Mouse (Mus musculus) forebrain, embryonic 10.5 days (tissue): ENCODE measurements at regions not wholly inside any gene's neighbourhood (a gene's known extent, or its start where the extent isn't known, plus 50 kb on each side); places are given as distances from the start of the nearest gene placed in this dataset.

Experiments used
- DNase-seq: peaks from one replicate; pipeline ENCODE4 v3.0.0-alpha.2; 2017; ENCODE audit warnings: low spot score; ENCODE audit errors: extremely low spot score
- H3K27ac ChIP-seq: fragments of 300-500 bp; sonication (generic); 2 replicates; pipeline ENCODE4 v1.5.1; 2016; ENCODE audit warnings: mild to moderate bottlenecking
- H3K27me3 ChIP-seq: fragments of 300-500 bp; sonication (generic); 2 replicates; pipeline ENCODE4 v1.6.1; 2016; ENCODE audit warnings: mild to moderate bottlenecking; ENCODE audit not compliant: poor library complexity, severe bottlenecking
- H3K36me3 ChIP-seq: fragments of 300-500 bp; sonication (generic); replicated peaks from 2 replicates; pipeline ENCODE4 v1.6.1; 2016; ENCODE audit warnings: mild to moderate bottlenecking, moderate library complexity
- H3K4me1 ChIP-seq: fragments of 300-500 bp; sonication (generic); 2 replicates; pipeline ENCODE4 v1.6.1; 2016
- H3K4me3 ChIP-seq: fragments of 300-500 bp; sonication (generic); 2 replicates; pipeline ENCODE4 v1.5.1; 2016; ENCODE audit warnings: mild to moderate bottlenecking, moderate library complexity
- H3K9me3 ChIP-seq: fragments of 300-500 bp; sonication (generic); 2 replicates; pipeline ENCODE4 v1.6.1; 2016; ENCODE audit warnings: mild to moderate bottlenecking, moderate library complexity
- WGBS: fragments of 180-500 bp; shearing (Covaris S2); methylation state at CpG from one replicate; pipeline ENCODE4 v1.1.7; 2016; 5-methylcytosine and 5-hydroxymethylcytosine counted together

DNA sequence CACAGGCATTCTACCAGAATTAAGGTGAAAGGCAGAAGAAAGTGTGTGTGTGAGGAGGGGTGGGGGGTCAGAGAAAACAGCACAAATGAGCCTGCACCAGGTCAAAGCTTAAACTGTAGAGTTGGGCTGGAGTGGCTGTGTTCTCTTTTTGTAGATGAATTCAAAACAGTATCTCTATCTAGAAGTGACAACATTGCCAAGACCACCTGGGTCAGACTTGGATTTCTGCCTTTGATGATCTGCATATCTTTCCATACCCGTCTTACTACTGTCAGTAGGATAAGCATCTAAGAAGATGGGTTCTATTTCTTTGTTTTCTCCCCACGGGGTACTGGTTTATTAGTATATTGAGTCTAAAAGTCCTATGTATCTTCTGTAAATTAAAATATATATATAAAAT lies 742.4 kb upstream of the Tenm2 start:
- Histone ChIP-seq H3K9me3 (no peaks in the 10 kb centered on the region), H3K4me3 (no peak overlapping the region), H3K27ac (no peak overlapping the region), H3K27me3 (no peaks in the 10 kb centered on the region), H3K36me3 (no peaks in the 10 kb centered on the region), H3K4me1 (no peaks in the 10 kb centered on the region)
- DNase-seq = no peak
- WGBS = 89% methylated on average over 2 of the region's 2 CpGs

DNA sequence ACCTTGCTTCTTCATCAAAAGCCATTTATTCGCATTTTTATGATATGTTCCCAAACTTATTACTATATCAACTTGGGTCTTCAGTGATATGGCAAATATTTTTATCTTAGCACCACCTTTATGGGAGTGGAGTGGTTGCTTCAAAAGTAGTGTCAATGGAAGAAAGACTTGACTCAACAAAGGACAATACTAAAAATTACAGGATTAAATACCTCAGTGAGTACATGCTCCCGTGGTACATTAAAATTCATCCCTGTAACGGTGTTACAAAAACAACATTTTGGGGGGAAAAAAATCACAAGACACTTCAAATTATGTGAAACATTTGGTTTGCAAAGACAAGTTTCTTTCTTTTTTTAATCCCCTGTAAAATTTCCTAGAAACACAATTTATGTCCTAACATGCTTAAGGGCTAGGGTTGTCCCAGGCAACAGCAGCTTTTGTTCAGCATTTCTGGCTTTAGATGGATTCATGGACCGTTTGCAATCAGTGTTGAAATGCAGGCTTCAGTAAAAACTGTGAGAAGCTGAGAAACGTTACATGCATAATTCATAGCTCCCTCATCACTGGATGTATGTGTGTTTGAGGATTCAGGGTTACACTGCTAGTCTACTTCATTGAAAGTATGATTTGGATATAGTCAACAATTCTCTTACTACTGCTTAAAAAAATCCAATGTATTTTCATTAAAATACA lies 700.8 kb upstream of the Tenm2 start:
- H3K27me3 ChIP-seq = no peaks in the 10 kb centered on the region
- 76% methylated on average over 5 of the region's 5 CpGs for WGBS
- H3K9me3 ChIP-seq = no peaks in the 10 kb centered on the region
- no peaks in the 10 kb centered on the region for H3K36me3 ChIP-seq
- peaks cover 4% of the 10 kb centered on the region; the same call in 1 of the 2 replicates for H3K4me1 ChIP-seq
- no peak overlapping the region for H3K27ac ChIP-seq
- no peak for DNase-seq
- no peak overlapping the region for H3K4me3 ChIP-seq

DNA sequence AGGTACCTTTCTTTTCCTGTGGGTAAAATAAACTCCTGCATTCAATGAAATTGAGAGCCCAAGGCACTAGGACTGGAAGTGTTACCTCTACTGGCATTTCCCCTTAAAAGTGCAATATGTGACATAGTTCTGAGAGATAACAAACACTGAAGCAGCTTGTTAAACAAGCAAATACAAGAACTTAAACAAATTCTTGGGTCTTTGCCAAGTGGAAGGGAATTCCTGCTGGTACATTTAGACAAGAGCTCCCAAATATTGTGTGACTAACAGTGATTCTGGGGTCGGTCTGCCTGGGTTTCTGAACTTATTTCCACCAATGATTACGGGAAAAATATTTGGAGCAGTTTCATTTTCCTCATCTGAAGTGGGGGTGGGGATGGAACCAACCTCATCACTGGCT lies 677.4 kb upstream of the Tenm2 start:
- WGBS = 87% methylated on average over 2 of the region's 2 CpGs
- no peak overlapping the region for H3K4me3 ChIP-seq
- H3K36me3 ChIP-seq = no peaks in the 10 kb centered on the region
- H3K9me3 ChIP-seq = no peaks in the 10 kb centered on the region
- H3K27me3 ChIP-seq = no peaks in the 10 kb centered on the region
- H3K4me1 ChIP-seq = no peaks in the 10 kb centered on the region
- no peak for DNase-seq
- H3K27ac ChIP-seq = no peak overlapping the region

DNA sequence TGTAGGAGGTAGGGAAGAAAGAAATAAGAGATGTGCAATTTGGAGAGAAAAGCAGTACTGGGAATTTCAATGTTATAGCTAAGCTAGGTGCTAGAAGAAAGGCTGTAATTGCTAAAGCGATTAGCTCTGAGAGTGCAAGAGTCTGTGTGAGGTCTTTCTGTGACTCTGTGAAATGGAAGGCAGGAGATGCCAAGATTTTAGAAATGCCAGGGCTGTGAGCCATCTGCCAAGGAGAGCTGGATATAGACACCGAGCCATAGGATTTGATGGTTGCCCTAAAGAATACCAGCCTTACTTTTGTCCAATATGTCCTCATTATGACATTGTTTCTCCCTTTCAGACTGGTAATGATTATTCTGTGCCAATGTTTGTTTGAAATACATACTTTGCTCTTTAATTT lies 669.2 kb upstream of the Tenm2 start:
- no peak for DNase-seq
- no peak overlapping the region for H3K4me3 ChIP-seq
- WGBS = 92% methylated on average over 2 of the region's 2 CpGs
- no peaks in the 10 kb centered on the region for H3K27me3 ChIP-seq
- no peak overlapping the region for H3K27ac ChIP-seq
- no peaks in the 10 kb centered on the region for H3K36me3 ChIP-seq
- H3K4me1 ChIP-seq = no peaks in the 10 kb centered on the region
- no peaks in the 10 kb centered on the region for H3K9me3 ChIP-seq

DNA sequence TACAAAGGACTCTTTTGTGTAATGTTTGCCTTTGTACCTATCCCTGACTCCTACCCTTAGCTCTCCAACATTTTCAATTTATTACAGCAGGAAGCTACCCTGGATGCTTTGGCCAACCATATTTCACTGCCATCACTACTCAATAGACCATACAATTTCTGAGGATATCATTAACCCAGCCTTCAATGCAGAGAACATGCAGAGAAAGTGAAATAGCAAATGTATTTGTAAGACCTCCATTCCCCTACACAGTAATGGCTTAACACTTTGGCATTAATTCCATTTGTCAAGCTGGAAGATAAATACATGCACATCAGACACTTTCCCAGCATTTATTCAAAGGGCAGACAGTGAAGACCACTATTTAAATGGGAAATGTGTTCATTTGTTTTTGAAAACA lies 661.9 kb upstream of the Tenm2 start:
- Histone ChIP-seq H3K27ac (no peak overlapping the region), H3K9me3 (no peaks in the 10 kb centered on the region), H3K36me3 (no peaks in the 10 kb centered on the region), H3K4me1 (0 out of 2 replicates have a peak, but pooled peaks cover 8% of the 10 kb centered on the region), H3K27me3 (no peaks in the 10 kb centered on the region), H3K4me3 (no peak overlapping the region)
- DNase-seq = no peak

DNA sequence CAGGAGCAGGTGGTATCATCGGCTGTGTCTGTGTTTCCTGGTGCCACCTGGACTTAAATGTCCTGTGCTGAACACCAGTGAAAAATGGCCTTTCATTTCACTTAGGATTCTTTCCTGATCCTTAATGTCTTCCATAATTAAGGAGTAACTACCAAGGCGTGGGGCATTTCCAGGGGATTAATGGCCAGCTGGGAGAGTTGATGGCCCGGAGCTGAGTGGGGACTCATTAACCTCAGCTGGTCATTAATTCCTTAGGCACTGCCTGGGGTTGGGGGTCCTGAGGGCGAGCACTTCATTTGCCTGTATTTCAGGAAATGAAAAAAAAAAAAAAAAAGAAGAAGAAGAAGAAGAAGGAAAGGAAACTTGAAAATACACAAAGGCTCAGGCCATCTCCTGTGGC lies 647.0 kb upstream of the Tenm2 start:
- DNase-seq = no peak
- WGBS = 54% methylated on average over 4 of the region's 4 CpGs
- Histone ChIP-seq H3K27ac (no peak overlapping the region), H3K4me3 (no peak overlapping the region), H3K27me3 (no peaks in the 10 kb centered on the region; the same call in 1 of the 2 replicates), H3K36me3 (no peaks in the 10 kb centered on the region), H3K4me1 (peaks cover 3% of the 10 kb centered on the region), H3K9me3 (no peaks in the 10 kb centered on the region)

DNA sequence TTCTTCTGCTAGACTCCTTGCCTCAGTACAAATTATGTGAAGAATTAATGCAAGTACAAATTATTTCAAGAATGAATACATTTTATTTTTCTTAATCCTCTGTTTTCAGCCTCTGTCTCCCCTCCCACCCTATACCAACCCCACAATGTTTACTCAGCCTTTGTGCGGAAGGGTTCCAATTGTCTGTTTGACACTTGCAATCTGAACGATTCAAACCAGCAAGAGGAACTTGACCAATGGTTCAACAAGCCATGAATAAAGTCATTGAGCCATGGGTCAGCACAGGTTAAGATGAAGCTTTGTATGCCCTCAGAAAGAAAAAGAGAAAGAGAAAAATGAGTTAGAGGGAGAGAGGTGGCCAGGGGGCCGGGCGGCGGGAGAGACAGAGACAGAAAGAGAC lies 601.5 kb upstream of the Tenm2 start:
- Histone ChIP-seq H3K4me1 (peaks cover 16% of the 10 kb centered on the region), H3K4me3 (no peak overlapping the region), H3K27me3 (peaks cover 10% of the 10 kb centered on the region), H3K27ac (no peak overlapping the region), H3K9me3 (no peaks in the 10 kb centered on the region), H3K36me3 (no peaks in the 10 kb centered on the region)
- peak; percentile 24 for DNase-seq
- 46% methylated on average over 5 of the region's 5 CpGs for WGBS

DNA sequence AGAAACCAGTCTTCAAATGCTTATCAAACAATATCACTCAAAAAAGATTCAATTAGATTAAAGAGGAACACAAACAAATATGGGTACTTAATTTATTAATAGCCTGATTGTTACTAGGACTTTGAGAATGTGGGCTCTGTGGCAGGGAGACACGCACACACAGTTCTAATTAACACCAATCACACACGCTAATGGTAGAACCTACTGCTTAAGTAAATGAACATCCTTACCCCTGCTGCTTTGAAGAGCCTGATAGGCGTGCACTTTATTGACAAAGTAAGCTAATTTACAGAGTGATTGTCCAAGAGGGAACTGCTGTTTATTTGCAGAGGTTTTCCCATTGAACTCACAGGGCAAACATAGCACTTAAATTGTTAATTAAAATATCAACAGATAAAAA lies 595.2 kb upstream of the Tenm2 start:
- H3K36me3 ChIP-seq = no peaks in the 10 kb centered on the region
- no peak overlapping the region for H3K4me3 ChIP-seq
- H3K27me3 ChIP-seq = peaks cover 4% of the 10 kb centered on the region; the same call in 1 of the 2 replicates
- H3K9me3 ChIP-seq = no peaks in the 10 kb centered on the region
- no peak overlapping the region for H3K27ac ChIP-seq
- DNase-seq = no peak
- no peaks in the 10 kb centered on the region for H3K4me1 ChIP-seq
- WGBS = 43% methylated on average over 3 of the region's 3 CpGs

DNA sequence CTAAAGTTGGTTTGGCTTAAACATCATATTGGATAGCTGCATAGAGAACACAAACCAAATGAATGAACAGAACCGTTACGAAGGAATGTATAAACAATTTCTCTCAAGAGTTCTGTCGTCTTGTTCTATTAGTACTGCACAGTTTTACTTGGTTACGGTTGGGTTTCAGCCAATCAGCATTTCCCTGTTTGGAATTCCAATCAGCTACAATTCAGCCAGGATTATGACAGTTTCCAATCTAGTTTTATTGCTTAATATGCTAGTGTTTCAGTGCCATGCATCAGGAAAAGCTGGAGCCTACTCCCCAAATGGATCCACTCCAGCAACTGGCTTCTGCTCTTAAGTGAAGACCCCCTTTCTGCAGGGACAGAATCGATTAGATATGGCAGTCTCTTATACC lies 571.0 kb upstream of the Tenm2 start:
- no peaks in the 10 kb centered on the region for H3K36me3 ChIP-seq
- H3K9me3 ChIP-seq = no peaks in the 10 kb centered on the region
- 86% methylated on average over 5 of the region's 5 CpGs for WGBS
- DNase-seq = no peak
- no peak overlapping the region for H3K4me3 ChIP-seq
- H3K27ac ChIP-seq = no peak overlapping the region
- no peaks in the 10 kb centered on the region for H3K4me1 ChIP-seq
- H3K27me3 ChIP-seq = no peaks in the 10 kb centered on the region

DNA sequence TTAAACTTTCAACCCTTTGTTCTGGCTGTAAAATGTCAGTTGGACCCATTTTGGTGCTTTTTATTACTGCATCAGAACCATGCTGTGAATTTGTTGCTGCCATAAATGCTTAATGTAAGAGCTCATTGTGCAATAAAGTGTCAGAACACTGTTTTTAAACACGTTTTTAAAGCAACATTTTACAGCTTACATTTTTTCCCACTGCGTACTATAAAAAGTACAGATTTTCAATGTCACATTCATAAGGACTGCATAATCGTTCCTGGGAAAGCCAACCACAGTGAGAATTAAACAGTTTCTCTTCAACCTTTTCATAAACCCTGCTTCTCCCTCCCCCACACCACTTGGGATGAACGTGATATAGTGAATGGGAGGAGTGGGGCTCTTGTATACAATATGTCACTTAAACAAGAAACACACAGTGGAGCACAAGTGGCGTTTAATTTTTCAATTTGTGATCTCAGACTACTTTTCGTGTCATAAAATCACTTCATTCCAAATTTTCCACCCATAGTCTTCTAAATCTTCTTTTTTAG lies 563.1 kb upstream of the Tenm2 start:
- 82% methylated on average over 6 of the region's 6 CpGs for WGBS
- H3K4me1 ChIP-seq = no peaks in the 10 kb centered on the region
- no peaks in the 10 kb centered on the region for H3K9me3 ChIP-seq
- no peak overlapping the region for H3K27ac ChIP-seq
- H3K36me3 ChIP-seq = no peaks in the 10 kb centered on the region
- no peak for DNase-seq
- H3K27me3 ChIP-seq = no peaks in the 10 kb centered on the region
- no peak overlapping the region for H3K4me3 ChIP-seq

DNA sequence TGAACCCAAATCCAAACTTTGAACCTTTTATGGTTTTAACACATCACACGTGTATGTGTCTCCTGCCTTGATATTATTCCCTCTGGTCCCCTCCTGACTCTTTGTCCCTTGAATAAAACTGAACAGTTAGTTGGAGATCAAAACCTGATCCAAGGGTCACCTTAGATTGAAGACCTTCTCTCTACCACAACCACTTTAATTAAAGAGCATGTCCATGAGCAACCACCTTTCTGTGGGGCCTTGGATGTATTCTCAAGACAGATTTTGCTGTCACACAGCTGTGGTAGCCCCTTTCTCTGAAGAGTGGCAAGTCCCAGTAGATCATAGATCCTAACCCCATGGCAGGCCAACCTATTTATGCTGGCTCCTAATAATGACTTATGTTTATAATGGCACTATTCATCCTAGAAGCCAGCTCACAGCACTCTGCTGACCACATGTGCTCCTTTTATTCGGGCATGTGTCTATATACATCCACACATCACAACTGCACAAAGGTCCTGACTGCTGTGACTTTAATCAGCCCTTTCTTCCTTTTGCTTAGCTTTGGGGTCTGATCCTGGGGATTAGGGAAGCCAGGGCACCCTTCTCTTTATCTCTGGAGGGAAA lies 536.8 kb upstream of the Tenm2 start:
- Histone ChIP-seq H3K4me1 (peaks cover 39% of the 10 kb centered on the region), H3K9me3 (no peaks in the 10 kb centered on the region), H3K27me3 (no peaks in the 10 kb centered on the region; the same call in 1 of the 2 replicates), H3K27ac (no peak overlapping the region), H3K36me3 (no peaks in the 10 kb centered on the region), H3K4me3 (no peak overlapping the region)
- no peak for DNase-seq
- WGBS = 33% methylated on average over 2 of the region's 2 CpGs

DNA sequence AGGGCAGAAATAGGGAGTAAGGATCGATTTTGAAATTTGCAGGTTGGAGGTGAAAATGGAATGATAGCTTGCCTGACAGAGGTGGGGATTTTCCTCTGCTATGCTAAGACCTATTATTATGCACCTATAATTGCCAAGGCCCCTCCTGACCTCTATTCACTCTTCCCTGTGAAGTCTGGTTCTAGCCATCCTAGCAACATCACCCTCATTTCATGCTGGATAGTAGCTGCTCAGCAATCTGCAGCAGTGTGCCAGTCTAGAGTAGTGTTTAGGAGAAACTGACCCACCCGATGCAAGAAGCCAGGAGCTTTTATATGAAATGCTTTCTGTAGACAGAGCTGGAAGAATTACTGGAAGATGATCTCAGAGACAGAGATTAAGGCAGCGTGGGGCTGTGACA lies 535.1 kb upstream of the Tenm2 start:
- H3K27ac ChIP-seq = no peak overlapping the region
- no peak overlapping the region for H3K4me3 ChIP-seq
- no peak for DNase-seq
- WGBS = 67% methylated on average over 3 of the region's 3 CpGs
- H3K36me3 ChIP-seq = no peaks in the 10 kb centered on the region
- H3K9me3 ChIP-seq = no peaks in the 10 kb centered on the region
- H3K4me1 ChIP-seq = peaks cover 39% of the 10 kb centered on the region
- no peaks in the 10 kb centered on the region; the same call in 1 of the 2 replicates for H3K27me3 ChIP-seq

DNA sequence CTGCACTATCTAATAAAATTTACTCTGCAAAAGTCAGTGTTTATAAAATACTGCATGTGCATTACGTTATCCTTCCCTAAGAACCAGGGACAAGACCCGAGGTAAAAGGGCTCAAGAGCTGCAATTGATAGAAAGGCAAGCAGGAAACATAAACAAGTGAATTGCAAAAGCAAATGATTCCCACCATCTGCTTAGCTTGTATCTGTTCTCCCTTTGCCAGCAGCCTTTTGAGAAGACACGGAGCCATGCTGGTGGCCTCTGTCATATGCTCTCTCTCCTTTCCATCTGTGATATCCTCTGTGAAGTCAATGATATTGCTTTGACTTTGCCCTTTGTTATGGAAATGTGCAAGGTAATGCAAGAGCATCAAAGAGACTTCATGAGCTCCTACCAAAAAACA lies 532.4 kb upstream of the Tenm2 start:
- WGBS = 76% methylated on average over 3 of the region's 3 CpGs
- no peak for DNase-seq
- Histone ChIP-seq H3K27ac (no peak overlapping the region), H3K4me3 (no peak overlapping the region), H3K4me1 (peaks cover 32% of the 10 kb centered on the region), H3K27me3 (no peaks in the 10 kb centered on the region), H3K36me3 (no peaks in the 10 kb centered on the region), H3K9me3 (no peaks in the 10 kb centered on the region)
